In genomic region chr8:88698048-88698447, GRCm38 (mm10) we compare ENCODE assay signal across 7 mouse cellular contexts. TPM values are rescaled to one million over a fixed set of nuclear protein-coding genes. Genes with fewer than 3 reads are reported as not detected.
DNase-seq lines count a peak whose midpoint lies in the region; ATAC-seq lines count a peak whose summit lies in the region.

No protein-coding gene starts in this region.

- H3K9ac ChIP-seq in embryonic facial prominence, embryonic 15.5 days: peak overlapping the region; percentile 83; the same call in 1 of the 2 replicates
- H3K9ac ChIP-seq in limb, embryonic 13.5 days: peak overlapping the region; percentile 85
- no peak overlapping the region for H3K9ac ChIP-seq in stomach, embryonic 15.5 days

- ATAC-seq in embryonic facial prominence, embryonic 15.5 days (ENCODE audit: insufficient number of reproducible peaks, low FRiP score, low TSS enrichment, low read depth): no peak
- no peak for ATAC-seq in limb, embryonic 13.5 days (ENCODE audit: low FRiP score, low read depth)
- no peak for ATAC-seq in stomach, embryonic 15.5 days (ENCODE audit: insufficient read depth, low FRiP score, low read depth)

- no peaks in the 10 kb centered on the region for H3K27me3 ChIP-seq in embryonic facial prominence, embryonic 15.5 days
- no peaks in the 10 kb centered on the region for H3K27me3 ChIP-seq in limb, embryonic 13.5 days
- no peaks in the 10 kb centered on the region for H3K27me3 ChIP-seq in stomach, embryonic 15.5 days (replicated peaks)

- no peak overlapping the region for H3K27ac ChIP-seq in embryonic facial prominence, embryonic 15.5 days (replicated peaks)
- H3K27ac ChIP-seq in limb, embryonic 13.5 days: no peak overlapping the region
- no peak overlapping the region for H3K27ac ChIP-seq in stomach, embryonic 15.5 days

- peak overlapping the region; percentile 96 for H3K4me3 ChIP-seq in embryonic facial prominence, embryonic 15.5 days (replicated peaks)
- peak overlapping the region; percentile 91 for H3K4me3 ChIP-seq in limb, embryonic 13.5 days
- H3K4me3 ChIP-seq in stomach, embryonic 15.5 days (replicated peaks): peak overlapping the region; percentile 98; the same call in 1 of the 2 replicates

- peak overlapping the region; percentile 72 for H3K4me2 ChIP-seq in embryonic facial prominence, embryonic 15.5 days (replicated peaks)
- H3K4me2 ChIP-seq in limb, embryonic 13.5 days (replicated peaks): peak overlapping the region; percentile 75
- peak overlapping the region; percentile 75 for H3K4me2 ChIP-seq in stomach, embryonic 15.5 days

- no peaks in the 10 kb centered on the region for H3K9me3 ChIP-seq in embryonic facial prominence, embryonic 15.5 days (replicated peaks)
- no peaks in the 10 kb centered on the region for H3K9me3 ChIP-seq in limb, embryonic 13.5 days
- H3K9me3 ChIP-seq in stomach, embryonic 15.5 days: no peaks in the 10 kb centered on the region

- peaks cover 15% of the 10 kb centered on the region for H3K4me1 ChIP-seq in embryonic facial prominence, embryonic 15.5 days
- H3K4me1 ChIP-seq in limb, embryonic 13.5 days: peaks cover 10% of the 10 kb centered on the region
- peaks cover 9% of the 10 kb centered on the region for H3K4me1 ChIP-seq in stomach, embryonic 15.5 days

- peak; percentile 7 for DNase-seq in retina, embryonic 14.5 days (ENCODE audit: low spot score)
- no peak for DNase-seq in retina, postnatal 1 day
- no peak for DNase-seq in urinary bladder, postnatal 36 days (ENCODE audit: low spot score in 2 of 2)
- DNase-seq in embryo, embryonic 11 days: no peak

- H3K36me3 ChIP-seq in embryonic facial prominence, embryonic 15.5 days: no peaks in the 10 kb centered on the region
- no peaks in the 10 kb centered on the region for H3K36me3 ChIP-seq in limb, embryonic 13.5 days
- no peaks in the 10 kb centered on the region for H3K36me3 ChIP-seq in stomach, embryonic 15.5 days

- 21% methylated on average over 2 of the region's 2 CpGs for WGBS in embryonic facial prominence, embryonic 15.5 days
- WGBS in limb, embryonic 13.5 days: 44% methylated on average over 2 of the region's 2 CpGs
- 48% methylated on average over 2 of the region's 2 CpGs for WGBS in stomach, embryonic 15.5 days

RNA-seq across cellular contexts. Expression of gene Cyld, which starts 1.2 kb away (rescaled TPM):
- polyA plus RNA-seq in embryonic facial prominence, embryonic 15.5 days (2015; fragmentation: Nextera tagmentation; extraction: Ambion mirVana): 13.0 and 14.1 TPM in 2 replicates
- polyA plus RNA-seq in limb, embryonic 13.5 days (2015; fragmentation: Nextera tagmentation; extraction: Ambion mirVana): 13.6 and 15.4 TPM in 2 replicates
- polyA plus RNA-seq in stomach, embryonic 15.5 days (2015; fragmentation: Nextera tagmentation; extraction: Ambion mirVana): 13.7 and 14.1 TPM in 2 replicates

RNA-seq across cellular contexts. Expression of gene Nod2, which starts 50.9 kb away (rescaled TPM):
- polyA plus RNA-seq in embryonic facial prominence, embryonic 15.5 days (2015; fragmentation: Nextera tagmentation; extraction: Ambion mirVana): 0.55 and 0.64 TPM in 2 replicates
- polyA plus RNA-seq in limb, embryonic 13.5 days (2015; fragmentation: Nextera tagmentation; extraction: Ambion mirVana): 0.19 and 0.36 TPM in 2 replicates
- polyA plus RNA-seq in stomach, embryonic 15.5 days (2015; fragmentation: Nextera tagmentation; extraction: Ambion mirVana): 0.19 and 0.21 TPM in 2 replicates
